Mouse (Mus musculus) adrenal gland, adult 8-10 months (tissue): ENCODE results near the gene Gm45711. TPM values are rescaled to one million over a fixed set of nuclear protein-coding genes. Genes with fewer than 3 reads are reported as not detected.
"Not testable (repeated sequence)": the region's sequence is repeated elsewhere in the genome, so short reads cannot be mapped to it uniquely, and the experiment has no call there.

Experiments used
- DNase-seq: peaks from one replicate; pipeline ENCODE4 v3.0.0; 2022
- total RNA-seq, 4 experiments: library from RNA; stranded (reverse); gene quantifications; 2 replicates each; pipeline ENCODE4 v1.2.4; 2022

The Gm45711 gene
- total RNA-seq, 4 experiments from 2014 or later = 0.24 to 0.43 TPM; not detected in 2

- not testable (repeated sequence) for DNase-seq
Measured at GRCm38 (mm10) chr8:104321267-104321666, 11.4 kb upstream of the Gm45711 start, which contains the start of gene Gm11020. TSS of gene Gm11020 (plus strand) at chr8:104321567.

DNA sequence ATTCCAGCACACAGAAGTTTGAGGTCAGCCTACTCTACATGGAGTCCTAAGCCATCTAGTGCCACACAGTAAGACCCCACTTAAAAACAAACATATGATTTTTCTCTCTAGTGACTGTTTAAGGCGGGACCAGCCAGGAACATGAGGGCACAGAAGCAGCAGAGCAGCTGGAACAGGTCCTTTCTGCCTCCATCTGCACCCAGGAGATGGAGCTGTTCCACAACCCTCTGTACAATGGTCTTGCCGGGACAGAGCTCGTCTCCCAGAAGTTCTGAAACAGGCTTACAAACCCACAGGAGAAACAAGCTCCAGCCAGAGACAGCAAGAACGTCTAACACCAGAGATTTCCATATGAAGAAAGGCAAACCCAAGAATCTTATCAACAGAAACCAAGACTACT, 3.4 kb upstream of the Gm45711 start:
- no peak for DNase-seq

DNA sequence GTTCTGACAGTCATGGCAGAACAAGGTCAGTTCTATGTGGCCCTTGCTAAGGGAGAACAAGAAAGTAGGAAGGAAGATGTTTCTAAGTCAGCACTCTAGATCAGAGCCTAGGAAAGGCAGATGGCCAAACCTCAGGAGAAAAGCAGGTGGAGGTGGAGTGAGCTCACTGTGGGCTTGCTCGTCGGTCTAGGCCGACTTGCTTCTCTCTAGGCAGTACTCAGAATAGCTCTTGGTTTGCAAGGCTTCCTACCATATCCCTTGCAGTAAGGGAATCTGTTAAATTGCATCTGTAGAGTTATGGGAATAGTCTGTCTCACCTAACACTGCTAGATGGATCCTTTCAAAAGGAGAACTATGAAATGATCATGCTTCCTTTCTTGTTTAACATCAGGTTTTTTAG, 2.1 kb upstream of the Gm45711 start:
- not testable (repeated sequence) for DNase-seq

- DNase-seq = not testable (repeated sequence)
Measured at GRCm38 (mm10) chr8:104308341-104308740, 1.5 kb downstream of the Gm45711 start.

GRCm38 (mm10) chr8:104304962-104305361, 4.9 kb downstream of the Gm45711 start:
- DNase-seq = no peak

- not testable (repeated sequence) for DNase-seq
Measured at GRCm38 (mm10) chr8:104302536-104302935, 7.3 kb downstream of the Gm45711 start.

DNA sequence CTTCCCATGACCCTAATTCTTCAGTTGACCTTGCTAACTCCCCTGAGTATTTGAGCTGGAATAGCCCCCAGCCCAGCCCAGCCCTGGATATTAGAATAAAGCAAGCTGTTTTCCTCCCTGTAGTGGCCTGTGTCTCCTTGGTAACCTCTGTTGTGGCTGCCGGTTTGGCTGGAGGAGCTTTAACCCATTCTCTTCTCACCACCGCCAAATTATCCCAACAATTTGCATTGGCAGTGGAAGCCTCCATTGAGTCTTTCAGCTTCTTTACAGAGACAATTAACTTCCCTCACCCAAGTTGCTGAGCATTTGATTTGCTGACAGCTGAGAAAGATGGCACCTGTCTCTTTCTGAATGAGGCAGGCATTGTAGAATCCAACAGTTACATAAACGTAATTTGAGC, 8.3 kb downstream of the Gm45711 start:
- DNase-seq = not testable (repeated sequence)

DNA sequence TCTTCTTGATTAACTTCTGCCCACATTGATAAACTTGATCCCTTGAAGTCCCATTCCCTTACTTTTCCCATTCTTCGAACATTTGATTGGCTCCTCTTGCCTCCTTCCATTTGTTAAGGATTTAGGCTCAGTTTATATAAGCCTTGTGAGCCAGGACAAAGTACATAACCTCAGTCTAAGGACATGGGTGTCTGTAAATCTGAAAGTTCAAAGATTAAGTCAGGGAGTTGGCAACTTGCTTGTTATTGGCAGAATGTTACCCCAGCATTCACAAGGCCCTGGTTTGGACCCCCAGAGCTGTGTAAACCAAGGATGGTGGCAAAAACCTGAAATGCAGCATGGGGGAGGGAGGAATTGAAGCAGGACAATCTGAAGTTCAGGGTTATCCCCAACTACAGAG, 15.5 kb downstream of the Gm45711 start:
- no peak for DNase-seq

- not testable (repeated sequence) for DNase-seq
Measured at GRCm38 (mm10) chr8:104293081-104293480, 16.8 kb downstream of the Gm45711 start, which contains the start of gene Cmtm2a. TSS of gene Cmtm2a (minus strand) at chr8:104293181.

GRCm38 (mm10) chr8:104268937-104269440, 40.9 kb downstream of the Gm45711 start:
- no peak for DNase-seq

DNA sequence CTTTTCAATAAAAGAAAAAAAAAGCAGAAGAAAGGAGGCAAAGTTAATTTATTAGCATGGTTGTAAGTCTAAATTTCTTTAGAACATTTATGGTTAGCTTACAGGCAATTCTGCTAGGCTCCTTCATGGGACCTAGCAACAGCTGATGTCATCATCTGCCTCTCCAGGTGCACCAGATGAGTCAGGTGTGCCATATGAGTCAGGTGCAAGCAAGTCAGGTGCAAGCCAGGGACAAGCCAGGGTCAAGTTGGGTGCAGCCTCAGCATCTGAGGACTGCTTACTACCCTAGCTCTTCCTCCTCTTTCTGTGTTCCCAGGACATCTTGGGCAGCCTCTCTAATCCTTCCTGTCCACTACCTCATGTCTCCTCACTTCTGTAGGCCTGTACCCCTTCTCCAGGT, 41.5 kb downstream of the Gm45711 start:
- no peak for DNase-seq

DNA sequence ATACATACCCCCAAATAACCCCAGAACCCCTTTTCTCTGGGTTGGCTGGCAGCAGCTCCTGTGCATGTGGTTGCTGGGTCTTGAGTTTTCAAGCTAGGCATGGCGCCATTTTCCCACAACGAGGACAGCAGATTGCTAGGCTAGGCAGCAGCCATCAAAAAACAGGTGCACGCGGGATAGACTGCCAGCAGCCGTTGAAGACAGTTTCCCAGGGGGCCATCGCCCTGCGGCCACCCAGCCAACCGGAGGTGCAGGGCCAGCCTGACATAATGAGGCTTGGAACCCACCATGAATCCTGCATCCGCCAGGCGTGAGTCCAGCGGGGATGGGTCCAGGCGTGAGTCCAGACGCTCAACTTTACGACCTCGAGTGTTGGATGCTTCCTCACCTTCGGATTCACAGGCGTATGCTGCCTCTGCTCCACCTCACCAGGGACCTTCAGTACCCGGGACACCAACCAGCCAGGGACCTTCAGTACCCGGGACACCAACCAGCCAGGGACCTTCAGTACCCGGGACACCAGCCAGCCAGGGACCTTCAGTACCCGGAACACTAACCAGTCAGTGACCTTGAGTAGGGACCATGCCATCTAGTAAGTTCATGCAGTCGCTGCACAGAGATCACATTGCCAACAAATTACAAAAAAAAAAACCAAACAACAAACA, 45.5 kb downstream of the Gm45711 start:
- peak; percentile 66 for DNase-seq

DNA sequence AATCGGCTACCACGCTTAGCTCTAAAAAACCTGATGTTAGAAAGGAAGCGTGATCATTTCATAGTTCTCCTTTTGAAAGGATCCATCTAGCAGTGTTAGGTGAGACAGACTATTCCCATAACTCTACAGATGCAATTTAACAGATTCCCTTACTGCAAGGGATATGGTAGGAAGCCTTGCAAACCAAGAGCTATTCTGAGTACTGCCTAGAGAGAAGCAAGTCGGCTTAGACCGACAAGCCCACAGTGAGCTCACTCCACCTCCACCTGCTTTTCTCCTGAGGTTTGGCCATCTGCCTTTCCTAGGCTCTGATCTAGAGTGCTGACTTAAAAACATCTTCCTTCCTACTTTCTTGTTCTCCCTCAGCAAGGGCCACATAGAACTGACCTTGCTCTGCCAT, 48.1 kb downstream of the Gm45711 start:
- DNase-seq = not testable (repeated sequence)

GRCm38 (mm10) chr8:104253016-104253415, 56.9 kb downstream of the Gm45711 start:
- DNase-seq = no peak

- DNase-seq = no peak
Measured at GRCm38 (mm10) chr8:104251461-104251860, 58.4 kb downstream of the Gm45711 start.

DNA sequence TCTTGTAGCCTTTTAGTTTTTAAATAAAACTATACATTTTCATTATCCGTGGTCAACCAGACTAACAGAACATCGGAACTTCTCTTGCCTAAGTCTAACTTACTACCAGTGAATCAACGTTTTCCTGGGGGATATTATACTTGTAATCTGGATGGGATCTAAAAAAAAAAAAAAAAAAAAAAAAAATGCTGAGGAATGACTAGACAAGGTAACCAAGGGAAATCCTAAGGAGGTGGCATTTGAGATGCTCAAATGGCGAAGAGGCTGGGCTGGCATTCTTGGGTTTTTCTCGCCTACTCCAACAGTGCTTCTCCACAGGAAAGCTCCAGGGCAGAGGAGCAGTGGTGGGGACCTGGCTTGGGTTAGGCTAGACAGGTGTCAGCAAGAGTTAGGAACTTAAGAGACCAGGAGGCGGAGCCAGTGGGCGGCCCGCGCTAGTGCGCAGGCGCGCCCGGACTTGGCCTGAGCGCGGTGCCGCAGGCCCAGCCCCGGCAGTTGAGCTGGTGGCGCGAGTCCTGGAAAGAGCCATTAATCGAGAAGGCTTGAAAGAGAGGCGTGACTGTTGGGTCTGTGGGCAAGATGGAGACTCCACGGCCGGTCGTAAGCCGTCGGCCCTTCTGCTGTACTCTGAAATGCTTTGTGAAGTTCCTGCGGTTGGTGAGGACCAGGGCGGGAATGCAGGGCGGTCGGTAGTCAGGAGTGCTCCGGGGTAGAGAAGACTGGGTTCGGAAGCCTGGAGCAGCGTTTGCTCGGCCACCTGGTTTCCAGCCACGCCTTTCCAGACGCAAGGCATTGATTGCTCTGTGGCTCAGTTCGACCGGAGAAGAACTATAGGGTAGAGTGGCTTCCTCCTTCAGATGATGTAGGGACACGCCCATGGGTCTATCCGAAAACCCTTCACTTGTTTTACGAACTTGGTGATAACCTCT, 59.2 kb downstream of the Gm45711 start, which contains the start of gene Cklf:
Gene Cklf (plus strand): TSS at position 423 of the 929 bp plus-strand sequence.
- DNase-seq = peak; percentile 83

- DNase-seq = no peak
Measured at GRCm38 (mm10) chr8:104249442-104249996, 60.4 kb downstream of the Gm45711 start.

DNA sequence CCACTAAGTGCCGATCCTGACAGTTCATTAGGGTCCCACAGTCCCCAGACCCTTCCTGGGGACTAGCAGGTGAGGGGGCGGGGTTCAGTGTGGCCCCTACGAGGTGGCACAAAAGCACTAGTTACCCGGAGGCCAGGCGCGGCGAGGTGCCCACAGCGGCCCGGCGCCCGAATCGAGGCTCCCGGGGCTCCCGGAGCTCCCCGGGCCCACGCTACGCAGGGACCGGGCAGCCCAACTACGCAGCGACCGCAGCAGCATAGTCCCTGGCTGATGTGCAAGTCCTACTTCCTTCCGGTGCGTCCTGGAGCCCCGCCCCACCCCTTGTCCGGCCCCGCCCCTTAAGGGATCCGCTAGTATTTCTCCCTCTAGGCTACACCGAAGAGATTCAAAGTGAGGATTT, 61.6 kb downstream of the Gm45711 start, which contains the start of gene Tk2:
Gene Tk2 (minus strand): TSS at position 283 of the 400 bp plus-strand sequence.
- peak; percentile 67 for DNase-seq

- DNase-seq = no peak
Measured at GRCm38 (mm10) chr8:104247908-104248275, 62.0 kb downstream of the Gm45711 start.

GRCm38 (mm10) chr8:104247054-104247907, 62.6 kb downstream of the Gm45711 start:
- peak; percentile 34 for DNase-seq

DNA sequence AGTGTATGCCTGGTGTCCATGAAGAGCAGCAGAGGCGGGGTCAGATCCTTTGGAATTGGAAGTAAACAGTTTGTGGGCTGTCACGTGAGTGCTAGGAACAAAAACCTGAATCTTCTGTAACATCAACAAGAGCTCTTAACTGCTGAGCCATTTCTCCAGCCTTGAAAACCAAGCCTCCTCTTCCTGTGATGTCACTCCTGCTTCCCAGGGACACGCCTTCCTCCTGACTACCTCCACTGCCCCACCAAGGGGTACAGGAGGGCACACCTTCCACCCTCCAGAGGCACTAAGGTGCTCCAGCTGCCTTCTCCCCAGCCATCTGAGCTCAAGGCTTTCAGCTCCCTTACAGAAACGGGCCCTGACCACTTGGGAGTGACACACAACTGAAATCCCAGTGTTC, 63.3 kb downstream of the Gm45711 start:
- DNase-seq = no peak
